Mouse (Mus musculus) brown adipose tissue, adult 24 weeks (tissue): Measurements from ENCODE around the gene Dvl3. TPM values are rescaled to one million over a fixed set of nuclear protein-coding genes. Genes with fewer than 3 reads are reported as not detected.
"Not testable (repeated sequence)": the region's sequence is repeated elsewhere in the genome, so short reads cannot be mapped to it uniquely, and the experiment has no call there.

ENCODE experiments used
- H3K27ac ChIP-seq: fragments of 200-500 bp; replicated peaks from 2 replicates; pipeline ENCODE4 v1.5.1; 2012; ENCODE audit warnings: low read depth, mild to moderate bottlenecking, low read length
- H3K4me1 ChIP-seq: fragments of 200-500 bp; 2 replicates; pipeline ENCODE4 v1.6.1; 2012; ENCODE audit warnings: low read length, mixed read lengths; ENCODE audit not compliant: control insufficient read depth, insufficient read depth, insufficient read length
- H3K4me3 ChIP-seq: fragments of 200-500 bp; 2 replicates; pipeline ENCODE4 v1.5.1; 2012; ENCODE audit warnings: low read depth, mild to moderate bottlenecking, low read length, moderate library complexity; ENCODE audit not compliant: insufficient read depth
- polyA plus RNA-seq: library from polyadenylated mRNA; stranded (reverse); fragments of >200 nt; gene quantifications from 2 replicates; pipeline ENCODE4 v1.2.4, GENCODE M21; 2012; ENCODE audit not compliant: missing spikeins, insufficient read depth, insufficient read length

Gene Dvl3
- polyA plus RNA-seq: 19.9 and 25.2 TPM in 2 replicates

- Histone ChIP-seq H3K4me3 (peak within 1 kb of the TSS; percentile 98), H3K4me1 (peaks cover 7% of the 10 kb centered on the region; the same call in 1 of the 2 replicates), H3K27ac (peak within 1 kb of the TSS; percentile 80)
Measured at GRCm38 (mm10) chr16:20516726-20517201, at the start of gene Dvl3. Gene Dvl3 (plus strand): TSS chr16:20516982.

- Histone ChIP-seq H3K27ac (no peak overlapping the region), H3K4me3 (no peak overlapping the region), H3K4me1 (no peaks in the 10 kb centered on the region)
Measured at GRCm38 (mm10) chr16:20470981-20471380, 45.8 kb upstream of the Dvl3 start.

DNA sequence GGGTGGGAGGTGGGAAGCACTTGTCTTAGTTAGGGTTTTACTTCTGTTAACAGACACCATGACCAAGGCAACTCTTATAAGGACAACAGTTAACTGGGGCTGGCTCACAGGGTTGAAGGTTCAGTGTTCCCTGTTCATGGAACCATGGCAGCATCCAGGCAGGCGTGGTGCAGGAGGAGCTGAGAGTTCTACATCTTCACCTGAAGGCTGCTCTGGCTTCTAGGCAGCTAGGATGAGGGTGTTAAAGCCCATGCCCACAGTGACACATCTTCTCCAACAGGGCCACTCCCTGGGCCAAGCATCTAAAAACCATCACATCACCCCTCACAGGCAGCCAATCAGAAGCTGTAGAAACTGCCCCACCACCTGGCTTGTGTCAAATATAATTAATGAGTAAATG is 45.1 kb upstream of the Dvl3 start:
- Histone ChIP-seq H3K4me3 (no peak overlapping the region), H3K4me1 (no peaks in the 10 kb centered on the region), H3K27ac (no peak overlapping the region)

- no peak overlapping the region for H3K4me3 ChIP-seq
- no peak overlapping the region for H3K27ac ChIP-seq
- no peaks in the 10 kb centered on the region for H3K4me1 ChIP-seq
Measured at GRCm38 (mm10) chr16:20473748-20474147, 43.0 kb upstream of the Dvl3 start.

- Histone ChIP-seq H3K4me1 (no peaks in the 10 kb centered on the region), H3K27ac (no peak overlapping the region), H3K4me3 (no peak overlapping the region)
Measured at GRCm38 (mm10) chr16:20474211-20474610, 42.6 kb upstream of the Dvl3 start.

DNA sequence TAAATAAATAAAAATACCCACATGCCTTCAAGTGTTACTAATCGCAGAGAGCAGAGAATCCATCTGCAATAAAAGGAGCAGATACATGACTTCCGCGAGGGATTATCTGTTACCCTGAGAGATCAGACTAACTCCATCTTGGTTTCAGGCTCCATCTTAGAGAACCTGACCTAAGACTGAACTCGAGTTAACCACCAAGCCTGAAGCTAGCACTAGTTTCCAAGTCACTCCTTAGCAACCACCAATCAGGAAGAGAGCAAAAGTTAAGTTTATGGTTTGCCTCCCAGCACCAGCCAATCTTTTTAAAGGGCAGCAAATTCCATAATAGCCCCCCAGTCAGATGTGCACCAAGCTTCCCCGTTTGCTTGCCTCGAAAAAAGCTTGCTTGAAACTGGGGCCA is 42.0 kb upstream of the Dvl3 start:
- Histone ChIP-seq H3K4me3 (no peak overlapping the region), H3K4me1 (no peaks in the 10 kb centered on the region), H3K27ac (no peak overlapping the region)

DNA sequence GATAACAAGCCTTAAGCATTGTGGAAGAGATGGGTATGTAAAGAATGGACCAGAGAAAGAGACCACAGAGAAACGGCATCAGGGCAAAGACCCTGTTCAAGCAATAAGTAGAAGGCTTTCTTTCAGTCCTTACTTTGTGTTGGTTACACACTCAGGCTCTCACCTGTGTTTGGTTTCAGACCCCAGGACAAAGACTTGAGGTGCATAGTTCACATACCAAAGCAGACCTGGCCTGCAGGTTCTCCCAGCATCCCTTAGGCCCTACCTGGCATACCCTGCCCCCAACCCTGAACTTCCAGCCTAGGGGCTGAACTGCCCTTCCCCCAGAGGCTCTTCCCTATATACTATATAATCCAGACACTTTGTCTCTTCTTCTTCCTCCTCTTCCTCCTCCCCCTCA is 41.4 kb upstream of the Dvl3 start:
- no peaks in the 10 kb centered on the region for H3K4me1 ChIP-seq
- no peak overlapping the region for H3K4me3 ChIP-seq
- no peak overlapping the region for H3K27ac ChIP-seq

- Histone ChIP-seq H3K4me1 (no peaks in the 10 kb centered on the region), H3K4me3 (no peak overlapping the region), H3K27ac (no peak overlapping the region)
Measured at GRCm38 (mm10) chr16:20476857-20477256, 39.9 kb upstream of the Dvl3 start.

DNA sequence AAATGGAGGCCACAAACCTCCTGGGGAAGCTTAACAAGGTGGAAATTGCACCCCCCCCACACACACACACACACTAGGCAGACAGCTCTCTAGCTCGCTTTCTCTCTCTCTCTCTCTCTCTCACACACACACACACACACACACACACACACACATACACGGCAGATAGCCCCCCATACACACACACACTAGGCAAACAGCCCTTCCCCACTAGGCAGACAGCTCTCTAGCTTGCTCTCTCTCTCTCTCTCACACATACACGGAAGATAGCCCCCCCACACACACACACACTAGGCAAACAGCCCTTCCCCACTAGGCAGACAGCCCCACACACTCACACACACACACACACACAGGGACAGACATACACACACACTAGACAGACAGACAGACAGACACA is 39.5 kb upstream of the Dvl3 start:
- no peak overlapping the region for H3K4me3 ChIP-seq
- H3K27ac ChIP-seq: no peak overlapping the region
- no peaks in the 10 kb centered on the region for H3K4me1 ChIP-seq

DNA sequence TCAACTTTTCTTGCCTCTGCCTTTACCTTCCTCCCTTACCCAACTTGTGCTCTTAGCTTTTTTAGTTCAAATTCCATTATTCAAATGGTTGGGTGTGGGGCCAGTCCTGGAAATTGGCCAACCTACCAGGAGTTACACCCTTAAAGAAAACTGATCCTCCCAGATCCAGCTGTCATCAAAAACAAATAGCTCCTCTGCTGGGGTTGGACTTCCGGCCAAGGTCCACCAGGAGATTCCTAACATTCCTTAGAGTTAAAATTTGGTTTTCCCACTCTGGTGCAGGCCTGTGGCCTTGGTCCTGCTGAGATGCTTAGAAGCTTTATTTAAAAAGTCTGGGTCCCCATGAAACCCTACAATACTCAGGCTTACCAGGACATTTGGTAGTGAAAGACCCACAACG is 38.3 kb upstream of the Dvl3 start:
- Histone ChIP-seq H3K4me3 (no peak overlapping the region), H3K27ac (no peak overlapping the region), H3K4me1 (no peaks in the 10 kb centered on the region)

DNA sequence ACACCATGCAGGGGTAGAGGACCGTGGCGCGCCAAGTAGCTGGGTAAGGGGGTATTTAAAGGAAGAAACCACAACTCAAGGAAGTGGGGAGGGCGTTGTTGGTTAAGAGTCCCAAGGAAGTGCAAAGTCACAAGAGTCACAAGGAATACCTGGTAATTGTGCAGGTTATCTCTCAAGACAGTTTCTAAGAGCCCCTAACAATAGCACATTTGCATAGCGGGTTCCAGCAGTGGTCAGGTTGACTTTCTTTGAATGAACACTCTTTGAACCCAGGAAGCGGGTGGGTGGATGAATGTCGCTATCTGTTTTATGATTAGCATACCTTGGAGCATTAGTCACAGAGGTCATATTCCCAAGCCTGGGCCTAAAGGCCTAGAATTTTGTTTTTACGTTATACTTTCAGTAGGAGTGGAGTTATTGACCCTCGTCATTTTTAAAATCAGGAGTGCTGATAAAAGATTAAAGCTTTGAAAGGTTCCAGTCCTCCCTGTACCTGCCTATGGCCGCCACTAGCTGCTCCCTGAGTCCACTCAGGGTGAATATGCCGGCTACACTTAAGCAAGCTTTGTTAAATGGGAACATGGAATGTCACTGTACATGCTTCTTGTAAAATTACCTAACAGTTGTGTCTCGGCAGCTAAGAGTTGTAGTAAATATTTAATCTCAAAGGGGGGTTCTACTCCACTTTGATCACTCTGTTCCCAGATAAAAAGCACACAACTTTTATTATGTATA is 37.6 kb upstream of the Dvl3 start:
- H3K4me1 ChIP-seq, H3K4me3 ChIP-seq, H3K27ac ChIP-seq: not testable (repeated sequence)

GRCm38 (mm10) chr16:20480115-20480514 is 36.7 kb upstream of the Dvl3 start:
- H3K27ac ChIP-seq: no peak overlapping the region
- no peaks in the 10 kb centered on the region for H3K4me1 ChIP-seq
- no peak overlapping the region for H3K4me3 ChIP-seq

- Histone ChIP-seq H3K4me3 (no peak overlapping the region), H3K27ac (no peak overlapping the region), H3K4me1 (no peaks in the 10 kb centered on the region)
Measured at GRCm38 (mm10) chr16:20481746-20482145, 35.0 kb upstream of the Dvl3 start.

DNA sequence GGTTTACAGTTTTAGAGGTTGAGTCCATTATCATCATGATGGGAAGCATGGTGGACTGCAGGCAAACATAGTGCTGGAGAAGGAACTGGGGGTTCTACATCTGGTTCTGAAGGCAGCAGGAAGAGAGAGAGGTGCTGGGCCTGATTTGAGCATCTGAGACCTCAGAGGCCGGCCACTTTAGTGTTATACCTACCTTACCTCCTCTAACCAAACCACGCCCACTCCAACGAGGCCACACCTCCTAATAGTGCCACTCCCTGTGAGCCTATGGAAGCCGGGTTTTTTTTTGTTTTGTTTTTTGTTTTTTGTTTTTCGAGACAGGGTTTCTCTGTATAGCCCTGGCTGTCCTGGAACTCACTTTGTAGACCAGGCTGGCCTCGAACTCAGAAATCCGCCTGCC is 33.1 kb upstream of the Dvl3 start:
- H3K4me3 ChIP-seq, H3K4me1 ChIP-seq, H3K27ac ChIP-seq: not testable (repeated sequence)

- Histone ChIP-seq H3K27ac (no peak overlapping the region), H3K4me3 (no peak overlapping the region), H3K4me1 (no peaks in the 10 kb centered on the region)
Measured at GRCm38 (mm10) chr16:20485061-20485460, 31.7 kb upstream of the Dvl3 start.

GRCm38 (mm10) chr16:20486048-20486447 is 30.7 kb upstream of the Dvl3 start:
- Histone ChIP-seq H3K4me1 (no peaks in the 10 kb centered on the region), H3K4me3 (no peak overlapping the region), H3K27ac (no peak overlapping the region)
